Mouse (Mus musculus) liver, embryonic 11.5 days (tissue): Measurements from ENCODE around the gene Mrps17. TPM values are rescaled to one million over a fixed set of nuclear protein-coding genes. Genes with fewer than 3 reads are reported as not detected.

Source experiments
- ATAC-seq: fragments of 200-750 bp; cut with Nextera tagmentation; replicated peaks from 2 replicates; pipeline ENCODE4 v1.8.0; 2017; ENCODE audit warnings: moderate number of reproducible peaks, mild to moderate bottlenecking, moderate TSS enrichment, moderate library complexity; ENCODE audit not compliant: low FRiP score
- DNase-seq: peaks from one replicate; pipeline ENCODE4 v3.0.0-alpha.2; 2017; ENCODE audit warnings: low spot score
- H3K27ac ChIP-seq: fragments of 300-500 bp; sonication (generic); 2 replicates; pipeline ENCODE4 v1.5.1; 2014; ENCODE audit warnings: mild to moderate bottlenecking, low read depth, low read length, control low read depth
- H3K27me3 ChIP-seq: fragments of 300-500 bp; sonication (generic); replicated peaks from 2 replicates; pipeline ENCODE4 v1.6.1; 2014; ENCODE audit warnings: low read length, mixed read lengths; ENCODE audit not compliant: control insufficient read depth, insufficient read depth
- H3K36me3 ChIP-seq: fragments of 300-500 bp; sonication (generic); 2 replicates; pipeline ENCODE4 v1.6.1; 2014; ENCODE audit warnings: mild to moderate bottlenecking, low read length, moderate library complexity, mixed read lengths; ENCODE audit not compliant: control insufficient read depth, insufficient read depth
- H3K4me1 ChIP-seq: fragments of 300-500 bp; sonication (generic); replicated peaks from 2 replicates; pipeline ENCODE4 v1.6.1; 2014; ENCODE audit warnings: low read length, mixed read lengths; ENCODE audit not compliant: control insufficient read depth, insufficient read depth
- H3K4me2 ChIP-seq: fragments of 300-500 bp; sonication (generic); 2 replicates; pipeline ENCODE4 v1.6.1; 2014; ENCODE audit warnings: mild to moderate bottlenecking, control low read depth, moderate library complexity
- H3K4me3 ChIP-seq: fragments of 300-500 bp; sonication (generic); 2 replicates; pipeline ENCODE4 v1.5.1; 2014; ENCODE audit warnings: low read depth, low read length, control low read depth
- H3K9ac ChIP-seq: fragments of 300-500 bp; sonication (generic); 2 replicates; pipeline ENCODE4 v1.6.1; 2014; ENCODE audit warnings: low read depth, low read length, control low read depth
- H3K9me3 ChIP-seq: fragments of 300-500 bp; sonication (generic); 2 replicates; pipeline ENCODE4 v1.6.1; 2016; ENCODE audit warnings: low read length, inconsistent platforms, mixed read lengths; ENCODE audit not compliant: control insufficient read depth
- WGBS: fragments of 180-500 bp; shearing (Covaris S2); extraction: QIAGEN DNeasy Blood & Tissue Kit; methylation state at CpG from one replicate; pipeline ENCODE4 v1.1.7; 2014; 5-methylcytosine and 5-hydroxymethylcytosine counted together
- polyA plus RNA-seq: library from polyadenylated mRNA; unstranded; fragments of >200 nt; fragmentation: Nextera tagmentation; extraction: Ambion mirVana; gene quantifications from 2 replicates; pipeline ENCODE4 v1.2.1, GENCODE M21; 2014

The Mrps17 gene
- polyA plus RNA-seq, 1 experiment from 2014 or later, result 221 TPM

DNA sequence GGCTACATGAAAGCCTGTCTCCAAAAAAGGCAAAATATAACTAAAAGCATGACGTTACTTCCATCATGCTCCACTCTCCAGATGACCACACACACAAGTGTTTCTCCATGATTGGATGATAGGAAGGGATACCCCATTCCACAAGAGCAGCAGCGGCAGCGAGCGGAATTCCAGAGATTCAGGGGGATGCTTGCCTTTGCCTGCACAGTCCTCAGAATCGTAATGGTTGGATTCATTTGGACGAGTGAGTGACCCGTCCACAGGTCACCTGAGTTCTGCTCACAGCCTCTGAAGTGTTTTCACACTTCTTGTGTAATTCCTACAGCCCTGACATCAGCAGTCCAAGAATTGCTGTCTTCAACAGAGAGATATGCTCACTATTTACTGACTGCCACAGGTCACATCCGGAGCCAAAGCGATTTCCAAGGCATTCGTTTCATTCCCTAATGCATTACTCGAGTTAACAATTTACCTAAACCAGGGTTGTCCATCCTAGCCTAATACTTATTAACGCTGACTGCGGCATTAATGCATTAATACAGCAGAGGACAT is 44.7 kb downstream of the Mrps17 start:
- Histone ChIP-seq H3K4me1 (no peaks in the 10 kb centered on the region), H3K27me3 (no peaks in the 10 kb centered on the region), H3K27ac (no peak overlapping the region), H3K36me3 (no peaks in the 10 kb centered on the region), H3K9me3 (no peaks in the 10 kb centered on the region), H3K4me3 (no peak overlapping the region), H3K9ac (no peak overlapping the region), H3K4me2 (no peak overlapping the region)
- ATAC-seq (no peak), DNase-seq (no peak)
- 86% methylated on average over 13 of the region's 13 CpGs for WGBS

DNA sequence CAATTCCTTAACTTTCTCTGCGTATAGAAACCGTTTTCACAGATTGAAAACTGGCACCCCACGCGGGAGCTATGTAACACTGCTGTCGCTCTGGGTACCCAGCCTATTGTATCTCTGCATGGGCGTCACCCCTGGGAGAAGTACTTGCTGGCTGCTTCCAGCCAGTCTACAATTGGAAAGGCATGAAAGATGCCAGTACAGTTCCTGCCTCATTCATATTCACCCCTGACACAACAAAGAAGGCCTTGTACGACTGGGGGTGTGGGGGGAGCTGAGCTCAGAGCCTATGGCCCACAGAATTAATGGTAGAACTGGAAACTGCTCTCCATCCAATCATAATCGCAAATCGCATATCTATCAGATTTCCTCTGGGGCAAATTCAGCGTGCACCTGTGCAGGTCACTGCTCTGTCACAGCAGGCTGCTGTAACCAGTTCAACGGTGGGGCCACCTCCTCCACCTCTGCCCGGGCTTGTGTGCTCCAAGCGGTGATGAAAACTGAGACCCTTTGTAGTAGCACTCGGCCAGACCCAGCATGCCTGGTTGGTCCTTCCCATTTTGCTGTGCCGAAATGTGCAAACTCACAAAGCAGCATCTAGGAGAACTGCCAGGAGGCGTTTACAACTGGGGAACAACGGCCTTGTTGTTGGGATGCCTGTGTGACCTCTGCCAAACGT is 46.7 kb downstream of the Mrps17 start:
- 80% methylated on average over 18 of the region's 18 CpGs for WGBS
- H3K27ac ChIP-seq, result no peak overlapping the region
- H3K4me2 ChIP-seq, result no peak overlapping the region
- no peak overlapping the region for H3K9ac ChIP-seq
- H3K9me3 ChIP-seq, result no peaks in the 10 kb centered on the region
- DNase-seq (no peak), ATAC-seq (no peak)
- no peaks in the 10 kb centered on the region for H3K27me3 ChIP-seq
- H3K4me1 ChIP-seq, result no peaks in the 10 kb centered on the region
- H3K4me3 ChIP-seq, result no peak overlapping the region
- H3K36me3 ChIP-seq, result no peaks in the 10 kb centered on the region; the same call in 1 of the 2 replicates

DNA sequence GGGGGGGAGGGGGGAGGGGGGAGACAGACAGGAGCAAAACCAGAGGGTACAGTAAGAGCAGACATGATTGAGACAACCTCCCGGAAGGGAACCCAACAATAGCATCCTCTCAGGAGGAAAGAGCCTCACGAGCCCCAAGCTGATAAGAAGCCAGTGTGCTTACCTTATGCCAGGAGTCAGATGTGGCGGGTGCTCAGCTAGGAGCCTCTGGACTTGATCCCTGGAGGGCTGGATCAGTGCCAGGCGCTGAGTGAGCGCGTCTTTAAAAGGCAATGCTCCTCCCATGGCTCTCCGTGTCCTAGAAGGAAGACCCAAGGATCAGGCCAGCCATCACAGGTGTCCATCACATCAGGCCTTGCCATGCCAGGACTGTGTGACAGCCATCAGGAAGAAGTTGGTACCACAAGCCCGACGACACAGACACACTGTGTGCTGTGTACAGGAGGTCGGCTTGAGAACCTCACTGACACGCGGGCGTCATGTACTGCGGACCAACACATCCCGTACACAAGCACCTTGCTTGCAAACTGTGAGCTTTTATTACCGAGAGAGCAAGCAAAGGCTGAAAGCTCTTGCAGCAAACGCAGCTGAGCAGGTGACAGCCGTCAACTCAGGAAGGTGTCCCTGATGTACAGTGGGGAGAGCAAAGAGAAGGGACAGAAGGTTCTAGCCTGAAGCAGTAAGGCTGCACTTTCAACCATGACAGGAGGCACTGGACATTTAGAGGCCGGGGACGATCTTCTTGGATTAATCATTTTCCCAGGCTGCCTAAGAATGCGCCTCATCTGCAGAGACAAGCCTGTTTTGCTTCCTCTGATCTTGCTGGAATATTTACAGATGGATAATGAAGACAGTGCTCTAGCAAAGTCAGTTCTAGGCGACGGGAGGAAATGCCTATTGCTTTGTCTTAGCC is 55.4 kb downstream of the Mrps17 start:
- Histone ChIP-seq H3K27me3 (no peaks in the 10 kb centered on the region), H3K9me3 (no peaks in the 10 kb centered on the region), H3K36me3 (peaks cover 10% of the 10 kb centered on the region; the same call in 1 of the 2 replicates), H3K27ac (no peak overlapping the region), H3K4me3 (no peak overlapping the region), H3K4me1 (no peaks in the 10 kb centered on the region; the same call in 1 of the 2 replicates), H3K9ac (no peak overlapping the region), H3K4me2 (no peak overlapping the region)
- DNase-seq (no peak), ATAC-seq (no peak)
- WGBS, result 83% methylated on average over 23 of the region's 23 CpGs

Other genes starting within 250 kb of the Mrps17 start
- 38.7 and 40.9 TPM in 2 replicates for gene Sfswap, start 214.3 kb upstream of the Mrps17 start, polyA plus RNA-seq
- 0.44 and 0.67 TPM in 2 replicates for gene Mmp17, start 131.3 kb upstream of the Mrps17 start, polyA plus RNA-seq
- gene Zfp11, start 45.4 kb upstream of the Mrps17 start, polyA plus RNA-seq, result 3.2 and 3.7 TPM in 2 replicates
- not detected in 2 replicates for gene Sept14, start 7.0 kb upstream of the Mrps17 start, polyA plus RNA-seq
- gene Nipsnap2, start 9.6 kb downstream of the Mrps17 start, polyA plus RNA-seq, result 58.7 and 58.9 TPM in 2 replicates
- 120 and 129 TPM in 2 replicates for gene Psph, start 72.0 kb downstream of the Mrps17 start, polyA plus RNA-seq
- 59.7 and 61.1 TPM in 2 replicates for gene Sumf2, start 131.5 kb downstream of the Mrps17 start, polyA plus RNA-seq
- gene Chchd2, start 172.0 kb downstream of the Mrps17 start, polyA plus RNA-seq, result 991 and 1,008 TPM in 2 replicates
- 3.8 and 4.9 TPM in 2 replicates for gene Zbed5, start 180.2 kb downstream of the Mrps17 start, polyA plus RNA-seq
- 0.22 and 0.29 TPM in 2 replicates for gene Phkg1, start 183.1 kb downstream of the Mrps17 start, polyA plus RNA-seq
- gene Nupr1l, start 193.0 kb downstream of the Mrps17 start, polyA plus RNA-seq, result 0.84 and 1.4 TPM in 2 replicates
- 29.4 and 30.4 TPM in 2 replicates for gene Vkorc1l1, start 226.5 kb downstream of the Mrps17 start, polyA plus RNA-seq